Mouse (Mus musculus): ENCODE results near the gene S1pr4. TPM values are rescaled to one million over a fixed set of nuclear protein-coding genes. Genes with fewer than 3 reads are reported as not detected.

The S1pr4 gene
- polyA plus RNA-seq, 1 experiment from 2014 or later, result 0.70 TPM

DNA sequence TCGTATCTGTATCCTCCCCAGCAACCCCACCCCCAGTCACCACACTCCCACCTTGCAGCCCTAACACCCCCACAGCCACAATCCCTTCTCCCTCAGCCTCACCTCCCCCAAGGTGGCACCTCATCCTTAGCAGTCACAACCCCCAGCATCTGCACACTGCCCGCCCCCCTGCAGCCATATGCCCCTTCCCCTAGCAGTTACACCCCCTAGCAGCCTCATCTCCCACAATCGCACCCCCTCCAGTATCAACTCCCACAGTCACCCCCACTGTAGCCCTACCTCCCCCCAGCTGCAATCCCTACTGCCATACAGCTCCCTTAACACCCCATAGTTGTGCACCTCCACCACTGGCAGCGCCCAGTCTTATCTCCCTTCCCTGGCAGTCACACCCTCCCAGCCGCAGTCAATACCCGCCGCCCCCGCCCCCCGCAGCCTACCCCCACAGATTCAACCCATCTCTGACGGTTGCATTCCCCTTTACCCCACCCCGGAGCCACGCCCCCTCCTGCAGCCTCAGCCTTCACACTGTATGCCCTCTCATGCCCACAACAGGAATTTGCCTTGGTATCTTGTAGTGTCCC is 42.9 kb downstream of the S1pr4 start:
- ATAC-seq (ENCODE audit: low FRiP score) (no peak), DNase-seq (ENCODE audit: low spot score) (no peak)
- no peaks in the 10 kb centered on the region for H3K9me3 ChIP-seq (ENCODE audit: control insufficient read depth, low read length)
- no peak overlapping the region for H3K4me2 ChIP-seq (replicated peaks)
- H3K9ac ChIP-seq, result no peak overlapping the region
- H3K4me3 ChIP-seq (replicated peaks; ENCODE audit: low read length), result no peak overlapping the region
- peaks cover 12% of the 10 kb centered on the region; the same call in 1 of the 2 replicates for H3K36me3 ChIP-seq (replicated peaks; ENCODE audit: control insufficient read depth, insufficient read depth)
- WGBS, result 59% methylated on average over 12 of the region's 12 CpGs
- H3K4me1 ChIP-seq (replicated peaks; ENCODE audit: control insufficient read depth, insufficient read depth, low read length), result no peaks in the 10 kb centered on the region
- H3K27ac ChIP-seq, result no peak overlapping the region
- H3K27me3 ChIP-seq (ENCODE audit: control insufficient read depth, insufficient read depth, low read length), result peaks cover 63% of the 10 kb centered on the region

GRCm38 (mm10) chr10:81455181-81455895 is 44.6 kb downstream of the S1pr4 start, which contains the start of gene Nfic:
Gene Nfic (minus strand): TSS chr10:81455635.
- no peak within 1 kb of the TSS for H3K27ac ChIP-seq
- H3K36me3 ChIP-seq (replicated peaks; ENCODE audit: control insufficient read depth, insufficient read depth), result no peaks in the 10 kb centered on the region
- 68% methylated on average over 25 of the region's 28 CpGs for WGBS
- DNase-seq (ENCODE audit: low spot score) (no peak), ATAC-seq (ENCODE audit: low FRiP score) (no peak)
- no peak within 1 kb of the TSS for H3K4me2 ChIP-seq (replicated peaks)
- H3K4me1 ChIP-seq (replicated peaks; ENCODE audit: control insufficient read depth, insufficient read depth, low read length), result no peaks in the 10 kb centered on the region
- H3K4me3 ChIP-seq (replicated peaks; ENCODE audit: low read length), result no peak within 1 kb of the TSS
- no peak within 1 kb of the TSS for H3K9ac ChIP-seq
- no peaks in the 10 kb centered on the region for H3K9me3 ChIP-seq (ENCODE audit: control insufficient read depth, low read length)
- peaks cover 63% of the 10 kb centered on the region for H3K27me3 ChIP-seq (ENCODE audit: control insufficient read depth, insufficient read depth, low read length)

DNA sequence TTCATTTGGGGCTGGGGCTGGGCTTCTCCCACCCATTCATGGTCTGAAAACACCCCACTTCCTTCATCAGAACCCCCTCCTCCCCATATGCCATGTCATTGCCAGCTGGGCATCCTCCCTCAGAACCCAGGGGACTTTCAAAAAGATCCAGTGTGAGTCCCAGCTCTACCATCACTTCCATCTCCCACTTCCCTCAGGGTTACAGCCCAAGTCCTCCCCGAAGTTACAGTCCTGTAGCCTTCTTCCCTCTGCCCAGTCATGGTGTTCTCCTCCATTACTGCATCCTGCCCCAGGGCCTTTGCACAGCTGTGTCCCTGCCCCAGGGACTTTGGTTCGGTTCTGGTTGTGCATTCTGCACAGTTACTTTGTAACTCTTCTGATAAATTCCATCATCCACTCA is 45.8 kb downstream of the S1pr4 start:
- Histone ChIP-seq H3K27me3 (ENCODE audit: control insufficient read depth, insufficient read depth, low read length) (peaks cover 60% of the 10 kb centered on the region), H3K9me3 (ENCODE audit: control insufficient read depth, low read length) (no peaks in the 10 kb centered on the region), H3K9ac (no peak overlapping the region), H3K4me3 (replicated peaks; ENCODE audit: low read length) (no peak overlapping the region), H3K36me3 (replicated peaks; ENCODE audit: control insufficient read depth, insufficient read depth) (no peaks in the 10 kb centered on the region), H3K27ac (no peak overlapping the region), H3K4me1 (replicated peaks; ENCODE audit: control insufficient read depth, insufficient read depth, low read length) (no peaks in the 10 kb centered on the region), H3K4me2 (replicated peaks) (no peak overlapping the region)
- 86% methylated on average over 2 of the region's 2 CpGs for WGBS
- no peak for DNase-seq (ENCODE audit: low spot score)
- ATAC-seq (ENCODE audit: low FRiP score), result no peak

- ATAC-seq (ENCODE audit: low FRiP score), result no peak
- 5% methylated on average over 14 of the region's 14 CpGs for WGBS
- H3K27me3 ChIP-seq (ENCODE audit: control insufficient read depth, insufficient read depth, low read length), result peaks cover 60% of the 10 kb centered on the region
Observed at GRCm38 (mm10) chr10:81452947-81453288, 47.0 kb downstream of the S1pr4 start.

GRCm38 (mm10) chr10:81452237-81452946 is 47.5 kb downstream of the S1pr4 start:
- no peaks in the 10 kb centered on the region for H3K36me3 ChIP-seq (replicated peaks; ENCODE audit: control insufficient read depth, insufficient read depth)
- no peaks in the 10 kb centered on the region for H3K4me1 ChIP-seq (replicated peaks; ENCODE audit: control insufficient read depth, insufficient read depth, low read length)
- ATAC-seq (ENCODE audit: low FRiP score) (no peak), DNase-seq (ENCODE audit: low spot score) (no peak)
- H3K27me3 ChIP-seq (ENCODE audit: control insufficient read depth, insufficient read depth, low read length), result peaks cover 57% of the 10 kb centered on the region
- H3K4me3 ChIP-seq (replicated peaks; ENCODE audit: low read length), result no peak overlapping the region
- WGBS, result 7% methylated on average over 36 of the region's 36 CpGs
- no peaks in the 10 kb centered on the region for H3K9me3 ChIP-seq (ENCODE audit: control insufficient read depth, low read length)
- no peak overlapping the region for H3K9ac ChIP-seq
- H3K27ac ChIP-seq, result no peak overlapping the region
- no peak overlapping the region for H3K4me2 ChIP-seq (replicated peaks)

More at GRCm38 (mm10) chr10:81452947-81453288, 47.0 kb downstream of the S1pr4 start:
- Histone ChIP-seq H3K27ac (no peak overlapping the region), H3K9ac (no peak overlapping the region), H3K36me3 (replicated peaks; ENCODE audit: control insufficient read depth, insufficient read depth) (no peaks in the 10 kb centered on the region), H3K4me1 (replicated peaks; ENCODE audit: control insufficient read depth, insufficient read depth, low read length) (no peaks in the 10 kb centered on the region), H3K4me3 (replicated peaks; ENCODE audit: low read length) (no peak overlapping the region), H3K9me3 (ENCODE audit: control insufficient read depth, low read length) (no peaks in the 10 kb centered on the region), H3K4me2 (replicated peaks) (no peak overlapping the region)
- DNase-seq (ENCODE audit: low spot score), result no peak

DNA sequence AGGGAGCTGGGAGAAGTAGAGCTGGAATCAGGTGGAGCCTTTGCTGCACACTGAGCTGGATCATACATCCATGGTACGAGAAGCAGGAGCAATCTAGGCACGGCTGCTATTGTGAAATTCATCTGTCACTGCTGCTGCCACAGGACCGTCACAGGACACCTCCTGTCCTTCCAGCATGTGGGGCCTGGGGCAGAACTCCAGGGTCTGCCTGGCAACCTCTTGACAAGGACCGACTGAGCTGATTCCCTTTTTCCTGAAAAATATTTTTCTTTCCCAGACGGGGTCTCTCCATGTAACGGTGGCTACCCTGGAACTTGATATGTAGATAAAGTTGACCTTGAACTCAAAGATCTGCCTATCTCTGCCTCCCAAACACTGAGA is 48.6 kb downstream of the S1pr4 start:
- WGBS, result 63% methylated on average over 6 of the region's 6 CpGs
- Histone ChIP-seq H3K36me3 (replicated peaks; ENCODE audit: control insufficient read depth, insufficient read depth) (no peaks in the 10 kb centered on the region), H3K27ac (no peak overlapping the region), H3K4me1 (replicated peaks; ENCODE audit: control insufficient read depth, insufficient read depth, low read length) (no peaks in the 10 kb centered on the region), H3K9ac (no peak overlapping the region), H3K9me3 (ENCODE audit: control insufficient read depth, low read length) (no peaks in the 10 kb centered on the region), H3K27me3 (ENCODE audit: control insufficient read depth, insufficient read depth, low read length) (peaks cover 58% of the 10 kb centered on the region), H3K4me3 (replicated peaks; ENCODE audit: low read length) (no peak overlapping the region), H3K4me2 (replicated peaks) (no peak overlapping the region)
- no peak for ATAC-seq (ENCODE audit: low FRiP score)
- DNase-seq (ENCODE audit: low spot score), result no peak

- no peak overlapping the region for H3K4me3 ChIP-seq (replicated peaks; ENCODE audit: low read length)
- DNase-seq (ENCODE audit: low spot score) (no peak), ATAC-seq (ENCODE audit: low FRiP score) (no peak)
- no peaks in the 10 kb centered on the region for H3K4me1 ChIP-seq (replicated peaks; ENCODE audit: control insufficient read depth, insufficient read depth, low read length)
- H3K4me2 ChIP-seq (replicated peaks), result no peak overlapping the region
- H3K27me3 ChIP-seq (ENCODE audit: control insufficient read depth, insufficient read depth, low read length), result peaks cover 56% of the 10 kb centered on the region
- 57% methylated on average over 9 of the region's 9 CpGs for WGBS
- H3K9me3 ChIP-seq (ENCODE audit: control insufficient read depth, low read length), result no peaks in the 10 kb centered on the region
- H3K36me3 ChIP-seq (replicated peaks; ENCODE audit: control insufficient read depth, insufficient read depth), result no peaks in the 10 kb centered on the region
- no peak overlapping the region for H3K27ac ChIP-seq
- H3K9ac ChIP-seq, result no peak overlapping the region
Observed at GRCm38 (mm10) chr10:81450641-81451364, 49.1 kb downstream of the S1pr4 start.

- H3K9ac ChIP-seq, result no peak overlapping the region
- H3K4me3 ChIP-seq (replicated peaks; ENCODE audit: low read length), result no peak overlapping the region
- DNase-seq (ENCODE audit: low spot score) (peak; percentile 97), ATAC-seq (ENCODE audit: low FRiP score) (peak; percentile 78)
- no peak overlapping the region for H3K27ac ChIP-seq
- H3K4me2 ChIP-seq (replicated peaks), result no peak overlapping the region
- H3K9me3 ChIP-seq (ENCODE audit: control insufficient read depth, low read length), result no peaks in the 10 kb centered on the region
- peaks cover 49% of the 10 kb centered on the region for H3K27me3 ChIP-seq (ENCODE audit: control insufficient read depth, insufficient read depth, low read length)
- 1% methylated on average over 7 of the region's 7 CpGs for WGBS
- no peaks in the 10 kb centered on the region for H3K4me1 ChIP-seq (replicated peaks; ENCODE audit: control insufficient read depth, insufficient read depth, low read length)
- no peaks in the 10 kb centered on the region for H3K36me3 ChIP-seq (replicated peaks; ENCODE audit: control insufficient read depth, insufficient read depth)
Observed at GRCm38 (mm10) chr10:81450140-81450539, 49.8 kb downstream of the S1pr4 start.

Measured in hindbrain, embryonic 14.5 days (tissue).